Mouse (Mus musculus): ENCODE measurements at regions not wholly inside any gene's neighbourhood (a gene's known extent, or its start where the extent isn't known, plus 50 kb on each side); places are given as distances from the start of the nearest gene placed in this dataset.

DNA sequence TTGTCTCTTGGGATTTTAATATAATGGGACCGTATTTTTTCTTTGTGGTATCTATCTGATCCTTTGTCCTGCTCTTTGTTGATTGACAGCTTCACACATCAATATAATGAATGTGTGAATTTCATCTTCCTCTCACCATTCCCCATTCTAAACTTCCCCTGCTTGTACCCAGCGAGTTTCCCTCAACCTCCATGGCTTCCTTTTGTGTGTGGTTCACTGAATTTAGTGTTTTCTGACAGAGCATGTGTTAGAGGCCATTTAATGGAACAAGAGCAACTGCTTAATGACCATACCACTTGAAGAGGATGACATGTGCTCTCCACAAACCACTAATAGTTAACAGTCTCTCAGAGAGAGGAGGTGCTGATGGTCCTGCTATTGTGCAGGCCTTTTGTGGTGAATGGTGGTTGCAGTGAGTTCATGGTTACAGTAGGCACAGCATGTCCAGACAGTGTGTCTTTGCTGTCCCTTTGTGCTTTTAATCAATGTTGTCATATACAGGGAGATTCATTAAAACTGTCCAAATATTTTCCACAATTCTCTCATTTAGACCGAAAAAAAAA, 438.8 kb upstream of the Chrm3 start:
- no peaks in the 10 kb centered on the region for H3K4me1 ChIP-seq
- no peaks in the 10 kb centered on the region for H3K36me3 ChIP-seq (replicated peaks)
- no peaks in the 10 kb centered on the region for H3K9me3 ChIP-seq
- no peak overlapping the region for H3K4me2 ChIP-seq
- no peak overlapping the region for H3K4me3 ChIP-seq
- no peak for ATAC-seq (replicated peaks)
- no peaks in the 10 kb centered on the region for H3K27me3 ChIP-seq (replicated peaks)
- no peak overlapping the region for H3K27ac ChIP-seq
- no peak overlapping the region for H3K9ac ChIP-seq
- 74% methylated on average over 3 of the region's 3 CpGs for WGBS

All from midbrain, embryonic 15.5 days (tissue).